Mouse (Mus musculus): Measurements from ENCODE around the gene Sfxn4. TPM values are rescaled to one million over a fixed set of nuclear protein-coding genes. Genes with fewer than 3 reads are reported as not detected.
"Not testable (repeated sequence)": the region's sequence is repeated elsewhere in the genome, so short reads cannot be mapped to it uniquely, and the experiment has no call there.

Gene Sfxn4
- polyA plus RNA-seq, 1 experiment from 2014 or later, result 14.6 TPM

- ATAC-seq (ENCODE audit: low FRiP score, low read depth), result no peak
These were observed 26.4 kb upstream of the Sfxn4 start for GRCm38 (mm10) chr19:60887637-60888036.

GRCm38 (mm10) chr19:60883129-60883528 lies 21.9 kb upstream of the Sfxn4 start:
- Histone ChIP-seq H3K27ac (no peak overlapping the region), H3K9me3 (no peaks in the 10 kb centered on the region), H3K4me3 (no peak overlapping the region), H3K9ac (no peak overlapping the region), H3K27me3 (no peaks in the 10 kb centered on the region), H3K36me3 (no peaks in the 10 kb centered on the region), H3K4me2 (replicated peaks) (no peak overlapping the region), H3K4me1 (no peaks in the 10 kb centered on the region)
- ATAC-seq (ENCODE audit: low FRiP score, low read depth), result no peak
- 5% methylated on average over 3 of the region's 3 CpGs for WGBS

More at GRCm38 (mm10) chr19:60887637-60888036, 26.4 kb upstream of the Sfxn4 start:
- H3K27me3 ChIP-seq, result no peaks in the 10 kb centered on the region
- H3K27ac ChIP-seq, result no peak overlapping the region
- no peak overlapping the region for H3K9ac ChIP-seq
- H3K4me2 ChIP-seq (replicated peaks), result no peak overlapping the region
- WGBS, result 83% methylated on average over 2 of the region's 2 CpGs
- peaks cover 17% of the 10 kb centered on the region for H3K4me1 ChIP-seq
- H3K9me3 ChIP-seq, result no peaks in the 10 kb centered on the region
- H3K4me3 ChIP-seq, result no peak overlapping the region
- H3K36me3 ChIP-seq, result no peaks in the 10 kb centered on the region

GRCm38 (mm10) chr19:60874064-60874694 lies 12.9 kb upstream of the Sfxn4 start, which contains the start of gene Prdx3:
Prdx3 (minus strand) TSS chr19:60874556.
- Histone ChIP-seq H3K4me3 (peak within 1 kb of the TSS; percentile 69), H3K27ac (peak within 1 kb of the TSS; percentile 70)
- 0% methylated on average over 28 of the region's 28 CpGs for WGBS

GRCm38 (mm10) chr19:60873501-60873900 lies 12.2 kb upstream of the Sfxn4 start:
- H3K4me3 ChIP-seq, result peak overlapping the region; percentile 69
- WGBS, result 31% methylated on average over 4 of the region's 4 CpGs
- no peaks in the 10 kb centered on the region for H3K27me3 ChIP-seq
- peaks cover 17% of the 10 kb centered on the region for H3K36me3 ChIP-seq
- ATAC-seq (ENCODE audit: low FRiP score, low read depth), result no peak
- H3K4me1 ChIP-seq, result peaks cover 7% of the 10 kb centered on the region; the same call in 1 of the 2 replicates
- no peaks in the 10 kb centered on the region for H3K9me3 ChIP-seq
- peak overlapping the region; percentile 77; the same call in 1 of the 2 replicates for H3K9ac ChIP-seq
- peak overlapping the region; percentile 15; the same call in 1 of the 2 replicates for H3K27ac ChIP-seq
- H3K4me2 ChIP-seq (replicated peaks), result peak overlapping the region; percentile 76

More at GRCm38 (mm10) chr19:60874064-60874694, 12.9 kb upstream of the Sfxn4 start, which contains the start of gene Prdx3:
- H3K9me3 ChIP-seq, result no peaks in the 10 kb centered on the region
- H3K9ac ChIP-seq, result peak within 1 kb of the TSS; percentile 77
- peaks cover 7% of the 10 kb centered on the region; the same call in 1 of the 2 replicates for H3K4me1 ChIP-seq
- no peaks in the 10 kb centered on the region for H3K27me3 ChIP-seq
- peak; percentile 98 for ATAC-seq (ENCODE audit: low FRiP score, low read depth)
- H3K4me2 ChIP-seq (replicated peaks), result peak within 1 kb of the TSS; percentile 76
- H3K36me3 ChIP-seq, result peaks cover 12% of the 10 kb centered on the region

GRCm38 (mm10) chr19:60872272-60872671 lies 11.0 kb upstream of the Sfxn4 start:
- Histone ChIP-seq H3K4me1 (peaks cover 7% of the 10 kb centered on the region; the same call in 1 of the 2 replicates), H3K9me3 (no peaks in the 10 kb centered on the region), H3K4me2 (replicated peaks) (no peak overlapping the region), H3K4me3 (no peak overlapping the region), H3K27ac (no peak overlapping the region), H3K27me3 (no peaks in the 10 kb centered on the region), H3K36me3 (peaks cover 26% of the 10 kb centered on the region), H3K9ac (no peak overlapping the region)
- no peak for ATAC-seq (ENCODE audit: low FRiP score, low read depth)
- 63% methylated on average over 1 of the region's 1 CpGs for WGBS

GRCm38 (mm10) chr19:60871366-60871765 lies 10.1 kb upstream of the Sfxn4 start:
- Histone ChIP-seq H3K9me3 (no peaks in the 10 kb centered on the region), H3K36me3 (peaks cover 30% of the 10 kb centered on the region), H3K4me1 (peaks cover 7% of the 10 kb centered on the region; the same call in 1 of the 2 replicates), H3K27ac (no peak overlapping the region), H3K9ac (no peak overlapping the region), H3K4me2 (replicated peaks) (no peak overlapping the region), H3K4me3 (no peak overlapping the region), H3K27me3 (no peaks in the 10 kb centered on the region)
- ATAC-seq (ENCODE audit: low FRiP score, low read depth), result no peak
- WGBS, result 92% methylated on average over 5 of the region's 5 CpGs

DNA sequence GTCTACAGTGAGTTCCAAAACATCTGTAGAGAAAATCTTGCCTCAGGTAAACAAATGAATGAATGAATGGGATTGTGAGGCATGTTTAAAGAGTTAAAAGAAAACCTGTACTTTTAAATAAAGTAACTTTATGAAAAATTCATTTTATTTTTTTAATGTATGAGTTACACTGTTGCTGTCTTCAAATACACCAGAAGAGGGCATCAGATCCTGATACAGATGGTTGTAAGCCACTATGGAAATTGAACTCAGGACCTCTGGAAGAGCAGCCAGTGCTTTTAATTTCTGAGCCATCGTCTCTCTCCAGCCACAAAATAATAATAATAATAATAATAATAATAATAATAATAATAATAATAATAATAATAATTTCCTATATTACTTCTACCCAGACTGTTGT lies 9.2 kb upstream of the Sfxn4 start:
- no peak for ATAC-seq (ENCODE audit: low FRiP score, low read depth)
- H3K27me3 ChIP-seq, result no peaks in the 10 kb centered on the region
- no peak overlapping the region for H3K4me3 ChIP-seq
- H3K9me3 ChIP-seq, result no peaks in the 10 kb centered on the region
- no peak overlapping the region for H3K27ac ChIP-seq
- WGBS, result 88% methylated on average over 1 of the region's 1 CpGs
- peaks cover 7% of the 10 kb centered on the region; the same call in 1 of the 2 replicates for H3K4me1 ChIP-seq
- H3K4me2 ChIP-seq (replicated peaks), result no peak overlapping the region
- no peak overlapping the region for H3K9ac ChIP-seq
- H3K36me3 ChIP-seq, result peaks cover 30% of the 10 kb centered on the region

- not testable (repeated sequence) for ATAC-seq (ENCODE audit: low FRiP score, low read depth); H3K9me3 ChIP-seq
- peaks cover 41% of the 10 kb centered on the region for H3K36me3 ChIP-seq
These were observed 4.9 kb upstream of the Sfxn4 start for GRCm38 (mm10) chr19:60866169-60866568.

DNA sequence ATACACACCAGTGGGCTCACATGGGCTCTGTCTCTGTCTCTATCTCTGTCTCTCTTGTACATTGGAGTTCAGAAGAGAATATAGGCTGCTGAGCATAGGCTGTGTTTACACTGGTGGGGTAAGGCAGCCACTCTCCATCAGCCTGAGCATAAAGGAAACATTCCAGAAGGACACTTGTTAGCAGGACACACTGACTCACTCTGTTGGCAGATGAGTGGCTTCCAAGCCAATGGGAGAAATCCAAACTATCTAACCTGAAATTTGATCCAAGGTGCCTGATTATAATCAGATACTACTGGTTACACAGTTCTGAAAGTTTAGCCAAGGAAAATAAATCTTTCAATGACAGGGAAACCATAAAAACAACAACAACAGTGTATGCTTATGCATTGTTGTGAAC lies 15.5 kb downstream of the Sfxn4 start:
- no peaks in the 10 kb centered on the region for H3K4me1 ChIP-seq
- H3K36me3 ChIP-seq, result peaks cover 49% of the 10 kb centered on the region
- H3K9ac ChIP-seq, result no peak overlapping the region
- no peaks in the 10 kb centered on the region for H3K9me3 ChIP-seq
- no peak for ATAC-seq (ENCODE audit: low FRiP score, low read depth)
- no peak overlapping the region for H3K27ac ChIP-seq
- no peaks in the 10 kb centered on the region for H3K27me3 ChIP-seq
- no peak overlapping the region for H3K4me2 ChIP-seq (replicated peaks)
- H3K4me3 ChIP-seq, result no peak overlapping the region

More at GRCm38 (mm10) chr19:60866169-60866568, 4.9 kb upstream of the Sfxn4 start:
- H3K4me3 ChIP-seq; H3K4me1 ChIP-seq; H3K27me3 ChIP-seq; H3K4me2 ChIP-seq (replicated peaks); H3K9ac ChIP-seq; H3K27ac ChIP-seq: not testable (repeated sequence)
- 97% methylated on average over 4 of the region's 4 CpGs for WGBS

DNA sequence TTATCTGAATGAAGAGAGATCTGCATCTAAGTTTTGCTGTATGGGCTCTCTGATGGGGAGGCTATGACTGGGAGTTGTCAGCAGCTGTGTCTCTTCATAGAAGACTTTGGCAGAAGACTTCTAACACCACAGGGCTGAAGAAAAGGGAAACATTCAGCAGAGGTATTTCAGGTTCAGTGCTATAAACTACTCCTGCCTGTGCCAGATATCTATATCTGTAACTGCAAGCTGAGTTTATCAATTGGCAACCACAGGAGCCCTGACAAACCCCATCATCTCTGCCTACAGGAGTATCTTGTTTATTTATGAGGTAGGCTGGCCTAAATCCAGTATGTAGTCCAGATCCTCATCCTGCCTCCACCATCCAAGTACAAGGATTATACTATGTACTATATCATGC lies 18.0 kb downstream of the Sfxn4 start:
- no peak for ATAC-seq (ENCODE audit: low FRiP score, low read depth)

DNA sequence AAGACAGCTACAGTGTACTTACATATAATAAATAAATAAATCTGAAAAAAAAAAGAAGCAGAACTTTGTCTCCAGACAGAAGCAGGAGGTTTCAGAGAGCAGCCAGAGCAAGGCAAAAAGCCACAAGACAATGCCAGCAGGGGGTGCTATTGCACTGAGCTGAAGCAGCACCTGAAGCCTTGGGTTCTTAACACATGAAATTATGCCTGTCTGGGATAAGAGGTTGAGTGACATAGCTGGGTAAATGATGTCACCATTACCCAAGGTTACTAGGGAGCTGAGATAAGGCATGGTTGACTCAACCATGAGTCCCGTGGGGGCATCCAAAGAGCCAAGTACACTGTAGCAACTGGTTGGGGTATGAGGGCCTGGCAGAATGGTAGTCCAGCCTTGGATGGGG lies 23.5 kb downstream of the Sfxn4 start:
- Histone ChIP-seq H3K27me3 (no peaks in the 10 kb centered on the region), H3K9ac (no peak overlapping the region), H3K4me1 (no peaks in the 10 kb centered on the region), H3K4me3 (no peak overlapping the region), H3K27ac (no peak overlapping the region), H3K4me2 (replicated peaks) (no peak overlapping the region), H3K9me3 (no peaks in the 10 kb centered on the region), H3K36me3 (peaks cover 72% of the 10 kb centered on the region)
- no peak for ATAC-seq (ENCODE audit: low FRiP score, low read depth)
- 77% methylated on average over 1 of the region's 1 CpGs for WGBS

More for the DNA sequence above, 18.0 kb downstream of the Sfxn4 start:
- no peak overlapping the region for H3K4me2 ChIP-seq (replicated peaks)
- no peaks in the 10 kb centered on the region for H3K9me3 ChIP-seq
- no peaks in the 10 kb centered on the region for H3K27me3 ChIP-seq
- no peak overlapping the region for H3K27ac ChIP-seq
- H3K36me3 ChIP-seq, result peaks cover 59% of the 10 kb centered on the region
- no peaks in the 10 kb centered on the region for H3K4me1 ChIP-seq
- H3K4me3 ChIP-seq, result no peak overlapping the region
- no peak overlapping the region for H3K9ac ChIP-seq

DNA sequence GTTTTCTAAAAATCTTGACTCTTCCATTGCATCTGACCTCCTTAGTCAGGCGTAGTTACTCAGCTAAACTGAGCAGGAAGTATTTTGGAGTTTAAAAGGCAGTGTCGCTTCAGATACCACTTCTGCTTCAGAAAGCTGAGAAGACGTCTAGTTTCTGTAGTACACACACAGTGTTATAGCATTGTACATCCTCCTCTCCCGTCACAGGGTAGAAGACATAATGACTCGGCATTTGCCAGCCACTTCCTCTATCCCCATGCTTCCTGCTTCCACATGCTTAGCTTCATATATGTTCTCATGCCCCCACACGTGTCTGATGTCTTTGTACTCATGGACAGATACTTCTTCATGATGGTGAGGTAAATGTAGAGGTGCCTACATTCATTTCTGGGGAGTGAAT lies 42.6 kb downstream of the Sfxn4 start:
- Histone ChIP-seq H3K9me3 (no peaks in the 10 kb centered on the region), H3K27ac (no peak overlapping the region), H3K27me3 (no peaks in the 10 kb centered on the region), H3K4me3 (no peak overlapping the region), H3K4me1 (no peaks in the 10 kb centered on the region), H3K9ac (no peak overlapping the region), H3K4me2 (replicated peaks) (no peak overlapping the region), H3K36me3 (peaks cover 66% of the 10 kb centered on the region)
- 91% methylated on average over 6 of the region's 6 CpGs for WGBS
- no peak for ATAC-seq (ENCODE audit: low FRiP score, low read depth)

GRCm38 (mm10) chr19:60813133-60813532 lies 48.1 kb downstream of the Sfxn4 start:
- H3K27me3 ChIP-seq, result no peaks in the 10 kb centered on the region
- H3K4me2 ChIP-seq (replicated peaks), result no peak overlapping the region
- no peak for ATAC-seq (ENCODE audit: low FRiP score, low read depth)
- no peak overlapping the region for H3K4me3 ChIP-seq
- H3K9ac ChIP-seq, result no peak overlapping the region
- peaks cover 22% of the 10 kb centered on the region for H3K36me3 ChIP-seq
- no peak overlapping the region for H3K27ac ChIP-seq
- no peaks in the 10 kb centered on the region for H3K9me3 ChIP-seq
- 94% methylated on average over 6 of the region's 6 CpGs for WGBS
- H3K4me1 ChIP-seq, result peaks cover 10% of the 10 kb centered on the region
